Mouse (Mus musculus): Measurements from ENCODE around the gene Ppp3ca.

Ppp3ca gene

GRCm38 (mm10) chr3:136731579-136731978, 61.7 kb downstream of the Ppp3ca start:
- no peak for TF ChIP-seq GATA4 (IDR thresholded peaks at IDR 0.05; ENCODE audit: insufficient replicate concordance, low read length)

GRCm38 (mm10) chr3:136736021-136736420, 66.1 kb downstream of the Ppp3ca start:
- TF ChIP-seq GATA4 (IDR thresholded peaks at IDR 0.05; ENCODE audit: insufficient replicate concordance, low read length): no peak

- no peak for TF ChIP-seq GATA4 (IDR thresholded peaks at IDR 0.05; ENCODE audit: insufficient replicate concordance, low read length)
These were observed 66.9 kb downstream of the Ppp3ca start for GRCm38 (mm10) chr3:136736773-136737298.

- no peak for TF ChIP-seq GATA4 (IDR thresholded peaks at IDR 0.05; ENCODE audit: insufficient replicate concordance, low read length)
These were observed 68.5 kb downstream of the Ppp3ca start for GRCm38 (mm10) chr3:136738474-136738873.

GRCm38 (mm10) chr3:136738914-136739313, 69.0 kb downstream of the Ppp3ca start:
- no peak for TF ChIP-seq GATA4 (IDR thresholded peaks at IDR 0.05; ENCODE audit: insufficient replicate concordance, low read length)

- no peak for TF ChIP-seq GATA4 (IDR thresholded peaks at IDR 0.05; ENCODE audit: insufficient replicate concordance, low read length)
These were observed 71.7 kb downstream of the Ppp3ca start for GRCm38 (mm10) chr3:136741659-136742058.

- no peak for TF ChIP-seq GATA4 (IDR thresholded peaks at IDR 0.05; ENCODE audit: insufficient replicate concordance, low read length)
These were observed 72.5 kb downstream of the Ppp3ca start for GRCm38 (mm10) chr3:136742258-136743057.

- no peak for TF ChIP-seq GATA4 (IDR thresholded peaks at IDR 0.05; ENCODE audit: insufficient replicate concordance, low read length)
These were observed 74.5 kb downstream of the Ppp3ca start for GRCm38 (mm10) chr3:136744295-136744897.

GRCm38 (mm10) chr3:136745456-136745855, 75.5 kb downstream of the Ppp3ca start:
- no peak for TF ChIP-seq GATA4 (IDR thresholded peaks at IDR 0.05; ENCODE audit: insufficient replicate concordance, low read length)

GRCm38 (mm10) chr3:136748761-136749476, 79.0 kb downstream of the Ppp3ca start:
- TF ChIP-seq GATA4 (IDR thresholded peaks at IDR 0.05; ENCODE audit: insufficient replicate concordance, low read length): no peak

GRCm38 (mm10) chr3:136749477-136749797, 79.5 kb downstream of the Ppp3ca start:
- no peak for TF ChIP-seq GATA4 (IDR thresholded peaks at IDR 0.05; ENCODE audit: insufficient replicate concordance, low read length)

GRCm38 (mm10) chr3:136749951-136750350, 80.0 kb downstream of the Ppp3ca start:
- TF ChIP-seq GATA4 (IDR thresholded peaks at IDR 0.05; ENCODE audit: insufficient replicate concordance, low read length): no peak

- no peak for TF ChIP-seq GATA4 (IDR thresholded peaks at IDR 0.05; ENCODE audit: insufficient replicate concordance, low read length)
These were observed 82.3 kb downstream of the Ppp3ca start for GRCm38 (mm10) chr3:136752126-136752716.

GRCm38 (mm10) chr3:136756137-136756536, 86.2 kb downstream of the Ppp3ca start:
- TF ChIP-seq GATA4 (IDR thresholded peaks at IDR 0.05; ENCODE audit: insufficient replicate concordance, low read length): no peak

- TF ChIP-seq GATA4 (IDR thresholded peaks at IDR 0.05; ENCODE audit: insufficient replicate concordance, low read length): no peak
These were observed 89.5 kb downstream of the Ppp3ca start for GRCm38 (mm10) chr3:136759446-136759845.
